Mouse (Mus musculus): ENCODE measurements around the gene Cd163l1. TPM values are rescaled to one million over a fixed set of nuclear protein-coding genes. Genes with fewer than 3 reads are reported as not detected.

Gene Cd163l1
- total RNA-seq, 2 experiments from 2014 or later: 0.21 TPM; not detected in 1

GRCm38 (mm10) chr7:140219268-140219667, 1.2 kb downstream of the Cd163l1 start:
- peak; percentile 44; the same call in 1 of the 2 replicates for ATAC-seq (replicated peaks; ENCODE audit: poor library complexity)

DNA sequence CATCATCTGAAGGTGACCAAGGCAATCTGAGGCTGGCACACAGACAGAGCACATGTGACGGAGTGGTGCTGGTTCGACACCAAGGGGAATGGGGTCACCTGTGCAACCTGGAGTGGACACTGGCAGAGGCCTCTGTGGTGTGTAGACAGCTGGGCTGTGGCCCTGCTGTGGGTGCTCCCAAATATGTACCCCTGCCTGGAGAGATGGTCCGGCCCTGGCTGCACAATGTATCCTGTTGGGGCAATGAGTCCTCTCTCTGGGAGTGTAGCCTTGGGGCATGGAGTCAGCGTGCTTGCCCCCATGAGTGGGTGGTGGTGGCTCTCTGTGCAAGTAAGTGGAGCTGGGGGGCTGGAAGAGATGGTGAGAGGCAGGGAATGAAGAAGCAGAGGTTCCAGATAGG, 2.3 kb downstream of the Cd163l1 start:
- no peak for ATAC-seq (replicated peaks; ENCODE audit: poor library complexity)

DNA sequence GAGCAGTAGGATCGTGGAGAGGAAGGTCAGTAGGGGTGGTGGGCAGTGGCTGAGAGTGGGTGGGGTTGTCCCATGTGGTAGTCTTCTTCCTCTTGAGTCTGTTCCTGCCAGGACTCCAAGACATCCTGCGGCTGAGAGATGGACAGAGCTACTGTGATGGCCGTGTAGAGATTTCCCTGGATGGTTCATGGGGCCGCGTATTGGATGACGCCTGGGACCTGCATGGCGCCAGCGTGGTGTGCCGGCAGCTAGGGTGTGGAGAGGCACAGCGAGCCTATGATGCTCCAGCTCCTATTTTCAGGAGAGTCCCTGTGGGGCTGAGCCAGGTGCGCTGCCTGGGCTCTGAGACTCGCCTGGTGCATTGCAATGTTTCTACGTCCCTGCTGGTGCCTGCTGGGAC, 6.1 kb downstream of the Cd163l1 start:
- ATAC-seq (replicated peaks; ENCODE audit: poor library complexity): no peak

DNA sequence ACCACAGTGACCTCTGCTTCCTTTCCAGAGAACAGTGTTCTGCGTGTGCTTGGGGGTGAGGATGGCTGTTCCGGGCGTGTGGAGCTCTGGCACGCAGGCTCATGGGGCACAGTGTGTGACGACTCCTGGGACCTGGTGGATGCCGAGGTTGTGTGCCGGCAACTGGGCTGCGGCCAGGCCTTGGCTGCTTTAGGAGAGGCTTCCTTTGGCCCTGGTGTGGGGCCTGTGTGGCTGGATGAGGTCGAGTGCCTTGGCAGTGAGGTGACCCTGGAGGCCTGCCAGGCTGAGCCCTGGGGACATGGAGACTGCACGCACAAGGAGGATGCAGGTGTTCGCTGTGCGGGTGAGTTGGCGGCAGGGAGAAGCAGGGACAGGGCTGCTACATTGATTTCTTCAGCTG, 10.4 kb downstream of the Cd163l1 start:
- ATAC-seq (replicated peaks; ENCODE audit: poor library complexity): no peak

GRCm38 (mm10) chr7:140231026-140231425, 13.0 kb downstream of the Cd163l1 start:
- ATAC-seq (replicated peaks; ENCODE audit: poor library complexity): no peak

- no peak for ATAC-seq (replicated peaks; ENCODE audit: poor library complexity)
Observed at GRCm38 (mm10) chr7:140233696-140234095, 15.6 kb downstream of the Cd163l1 start.

DNA sequence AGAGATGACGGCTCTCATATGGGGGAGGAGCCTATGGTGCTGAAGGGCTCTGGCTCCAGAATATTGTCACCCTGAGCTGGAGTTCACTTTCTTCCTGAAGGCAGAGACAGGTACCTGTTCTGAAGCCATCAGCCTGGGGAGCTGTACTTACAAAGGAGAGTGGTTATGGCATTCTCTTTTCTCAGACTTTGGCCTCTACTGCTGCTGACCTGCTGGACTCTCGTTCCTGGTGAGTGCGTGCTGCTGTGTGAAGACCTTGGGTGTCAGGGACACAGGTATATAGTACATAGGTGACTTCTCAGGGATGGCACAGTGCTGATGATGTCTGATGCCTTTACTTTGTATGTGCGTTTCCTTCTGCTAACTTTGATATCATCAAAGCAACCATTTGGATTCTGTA, 29.1 kb downstream of the Cd163l1 start, which contains the start of gene 5830411N06Rik:
Gene 5830411N06Rik, plus strand, starts transcription at position 69 of the 400 bp plus-strand sequence.
- no peak for ATAC-seq (replicated peaks; ENCODE audit: poor library complexity)

GRCm38 (mm10) chr7:140253780-140254299, 35.8 kb downstream of the Cd163l1 start:
- ATAC-seq (replicated peaks; ENCODE audit: poor library complexity): 0 out of 2 replicates have a peak, but pooled peaks have one; percentile 17

Other genes with a start within 250 kb of the Cd163l1 start
- 0.10 and 0.27 TPM in 2 replicates for gene 6430531B16Rik, start 239.5 kb upstream of the Cd163l1 start, total RNA-seq (2015)
- gene 6430531B16Rik, start 239.5 kb upstream of the Cd163l1 start, total RNA-seq (2017): 0.57 TPM in 1 of 2 replicates, not detected in the other
- gene Adam8, start 225.7 kb upstream of the Cd163l1 start, total RNA-seq (2015): 1.3 and 1.9 TPM in 2 replicates
- gene Adam8, start 225.7 kb upstream of the Cd163l1 start, total RNA-seq (2017): 1.3 and 1.7 TPM in 2 replicates
- 32.2 and 34.8 TPM in 2 replicates for gene Zfp511, start 181.9 kb upstream of the Cd163l1 start, total RNA-seq (2015)
- gene Zfp511, start 181.9 kb upstream of the Cd163l1 start, total RNA-seq (2017): 21.0 and 21.1 TPM in 2 replicates
- gene Tubgcp2, start 181.6 kb upstream of the Cd163l1 start, total RNA-seq (2015): 24.0 and 25.8 TPM in 2 replicates
- gene Tubgcp2, start 181.6 kb upstream of the Cd163l1 start, total RNA-seq (2017): 35.2 and 36.5 TPM in 2 replicates
- gene Msx3, start 169.2 kb upstream of the Cd163l1 start, total RNA-seq (2015): not detected in 2 replicates
- gene Msx3, start 169.2 kb upstream of the Cd163l1 start, total RNA-seq (2017): not detected in 2 replicates
- gene Caly, start 135.7 kb upstream of the Cd163l1 start, total RNA-seq (2015): not detected in 2 replicates
- not detected in 2 replicates for gene Caly, start 135.7 kb upstream of the Cd163l1 start, total RNA-seq (2017)
- not detected in 2 replicates for gene Prap1, start 124.9 kb upstream of the Cd163l1 start, total RNA-seq (2015)
- gene Prap1, start 124.9 kb upstream of the Cd163l1 start, total RNA-seq (2017): not detected in 2 replicates
- 6.9 and 7.9 TPM in 2 replicates for gene Fuom, start 115.8 kb upstream of the Cd163l1 start, total RNA-seq (2015)
- gene Fuom, start 115.8 kb upstream of the Cd163l1 start, total RNA-seq (2017): 10.8 and 11.5 TPM in 2 replicates
- 26.1 and 31.7 TPM in 2 replicates for gene Paox, start 102.5 kb upstream of the Cd163l1 start, total RNA-seq (2015)
- gene Paox, start 102.5 kb upstream of the Cd163l1 start, total RNA-seq (2017): 15.7 and 23.4 TPM in 2 replicates
- 108 and 109 TPM in 2 replicates for gene Echs1, start 101.8 kb upstream of the Cd163l1 start, total RNA-seq (2015)
- gene Echs1, start 101.8 kb upstream of the Cd163l1 start, total RNA-seq (2017): 95.5 and 147 TPM in 2 replicates
- gene Mtg1, start 80.7 kb upstream of the Cd163l1 start, total RNA-seq (2015): 23.8 and 29.2 TPM in 2 replicates
- gene Mtg1, start 80.7 kb upstream of the Cd163l1 start, total RNA-seq (2017): 10.4 and 11.4 TPM in 2 replicates
- gene Sprn, start 63.4 kb upstream of the Cd163l1 start, total RNA-seq (2015): not detected in 2 replicates
- not detected in 2 replicates for gene Sprn, start 63.4 kb upstream of the Cd163l1 start, total RNA-seq (2017)
- not detected in 2 replicates for gene Olfr522, start 53.5 kb upstream of the Cd163l1 start, total RNA-seq (2015)
- not detected in 2 replicates for gene Olfr522, start 53.5 kb upstream of the Cd163l1 start, total RNA-seq (2017)
- not detected in 2 replicates for gene Olfr523, start 45.0 kb upstream of the Cd163l1 start, total RNA-seq (2015)
- gene Olfr523, start 45.0 kb upstream of the Cd163l1 start, total RNA-seq (2017): not detected in 2 replicates
- not detected in 2 replicates for gene Olfr524, start 12.3 kb upstream of the Cd163l1 start, total RNA-seq (2015)
- not detected in 2 replicates for gene Olfr524, start 12.3 kb upstream of the Cd163l1 start, total RNA-seq (2017)
- gene 5830411N06Rik, start 29.0 kb downstream of the Cd163l1 start, total RNA-seq (2015): not detected in 2 replicates
- not detected in 2 replicates for gene 5830411N06Rik, start 29.0 kb downstream of the Cd163l1 start, total RNA-seq (2017)
- gene Olfr525, start 102.6 kb downstream of the Cd163l1 start, total RNA-seq (2015): not detected in 2 replicates
- gene Olfr525, start 102.6 kb downstream of the Cd163l1 start, total RNA-seq (2017): not detected in 2 replicates
- gene Olfr527, start 115.8 kb downstream of the Cd163l1 start, total RNA-seq (2015): not detected in 2 replicates
- not detected in 2 replicates for gene Olfr527, start 115.8 kb downstream of the Cd163l1 start, total RNA-seq (2017)
- gene Olfr60, start 143.4 kb downstream of the Cd163l1 start, total RNA-seq (2015): 0.07 TPM in 1 of 2 replicates, not detected in the other
- not detected in 2 replicates for gene Olfr60, start 143.4 kb downstream of the Cd163l1 start, total RNA-seq (2017)
- not detected in 2 replicates for gene Olfr530, start 158.1 kb downstream of the Cd163l1 start, total RNA-seq (2015)
- gene Olfr530, start 158.1 kb downstream of the Cd163l1 start, total RNA-seq (2017): not detected in 2 replicates
- not detected in 2 replicates for gene Olfr531, start 184.7 kb downstream of the Cd163l1 start, total RNA-seq (2015)
- not detected in 2 replicates for gene Olfr531, start 184.7 kb downstream of the Cd163l1 start, total RNA-seq (2017)
- gene Olfr532, start 203.4 kb downstream of the Cd163l1 start, total RNA-seq (2015): not detected in 2 replicates
- not detected in 2 replicates for gene Olfr532, start 203.4 kb downstream of the Cd163l1 start, total RNA-seq (2017)
- not detected in 2 replicates for gene Olfr533, start 245.1 kb downstream of the Cd163l1 start, total RNA-seq (2015)
- gene Olfr533, start 245.1 kb downstream of the Cd163l1 start, total RNA-seq (2017): not detected in 2 replicates